Mouse (Mus musculus) cerebellum, adult 11-12 months (tissue): ENCODE measurements around the gene Lsm3.
A peak's percentile ranks its signal among the peaks of the same experiment; 100 is the strongest.

ENCODE experiments used
- DNase-seq: peaks from one replicate; pipeline ENCODE4 v3.0.0; 2022

Lsm3 gene

DNA sequence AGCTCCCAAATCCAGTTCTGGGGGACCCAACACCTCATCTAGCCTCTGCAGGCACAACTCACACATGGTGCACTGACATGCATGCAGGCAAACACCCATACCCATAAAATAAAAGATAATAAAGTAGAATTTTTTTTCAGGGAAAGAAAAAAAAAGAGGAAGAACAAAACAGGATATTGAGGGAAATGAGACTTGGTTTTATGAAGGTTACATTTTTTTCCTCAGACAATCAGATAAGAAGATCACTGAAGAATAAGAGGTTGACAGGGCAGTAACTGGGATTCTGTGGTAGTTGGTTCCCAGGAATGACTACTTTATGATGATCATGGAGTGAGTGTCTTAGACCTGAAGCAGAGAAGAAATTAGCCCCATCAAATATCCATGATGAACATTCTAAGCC lies 1.6 kb upstream of the Lsm3 start:
- no peak for DNase-seq

DNA sequence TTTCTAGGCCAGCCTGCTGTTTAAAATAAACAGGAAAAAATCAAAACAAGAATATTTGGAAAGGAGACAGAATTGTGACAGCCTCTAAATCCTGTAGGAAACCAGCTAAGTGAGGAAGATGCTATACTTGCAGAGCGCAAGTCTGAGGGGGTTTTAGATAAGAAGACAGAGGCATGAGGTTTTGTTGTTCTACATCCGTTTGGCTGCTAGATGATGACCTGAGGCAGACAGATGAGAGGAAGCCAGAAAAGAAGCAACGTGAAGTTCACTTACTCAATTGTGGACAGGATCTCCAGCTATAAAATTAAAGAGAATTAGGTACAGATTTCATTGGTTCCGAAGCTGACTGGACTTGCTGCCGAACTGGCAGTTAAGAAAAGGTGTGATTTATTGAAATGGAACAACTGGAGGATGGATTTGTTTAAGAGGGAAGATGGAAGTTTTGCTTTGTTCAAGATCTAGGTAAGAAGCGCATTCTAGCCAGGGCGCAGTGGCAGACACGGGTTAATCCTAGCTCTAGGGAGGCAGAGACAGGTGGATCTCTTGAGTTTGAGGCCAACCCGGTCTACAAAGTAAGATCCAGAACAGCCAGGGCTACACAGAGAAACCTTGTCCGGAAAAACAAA lies 878 bp upstream of the Lsm3 start:
- DNase-seq, result peak; percentile 12

- no peak for DNase-seq
Measured at GRCm38 (mm10) chr6:91518454-91519020, 2.8 kb downstream of the Lsm3 start.

GRCm38 (mm10) chr6:91522816-91523215 lies 7.1 kb downstream of the Lsm3 start:
- DNase-seq, result no peak

DNA sequence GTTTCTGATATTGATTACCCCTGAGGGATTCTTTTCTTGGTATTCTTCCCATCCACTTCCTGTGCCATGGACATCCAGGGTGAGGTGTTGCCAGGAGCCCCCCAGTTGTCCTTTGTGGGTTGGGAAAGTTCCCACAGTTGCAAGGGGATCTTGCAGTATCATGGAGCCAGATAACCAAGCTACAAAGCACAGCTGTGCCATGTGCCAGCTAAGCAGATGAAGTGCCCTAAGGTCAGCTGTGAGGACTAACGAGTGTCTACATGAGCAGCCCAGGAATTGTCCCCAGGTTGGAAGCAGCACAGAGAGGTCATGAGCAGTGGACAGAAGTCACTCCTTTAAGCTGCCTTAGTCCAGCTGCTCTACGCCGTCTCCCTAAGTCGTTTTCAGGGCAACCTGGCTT lies 9.8 kb downstream of the Lsm3 start:
- DNase-seq, result no peak

- no peak for DNase-seq
Measured at GRCm38 (mm10) chr6:91527227-91527860, 11.6 kb downstream of the Lsm3 start.

DNA sequence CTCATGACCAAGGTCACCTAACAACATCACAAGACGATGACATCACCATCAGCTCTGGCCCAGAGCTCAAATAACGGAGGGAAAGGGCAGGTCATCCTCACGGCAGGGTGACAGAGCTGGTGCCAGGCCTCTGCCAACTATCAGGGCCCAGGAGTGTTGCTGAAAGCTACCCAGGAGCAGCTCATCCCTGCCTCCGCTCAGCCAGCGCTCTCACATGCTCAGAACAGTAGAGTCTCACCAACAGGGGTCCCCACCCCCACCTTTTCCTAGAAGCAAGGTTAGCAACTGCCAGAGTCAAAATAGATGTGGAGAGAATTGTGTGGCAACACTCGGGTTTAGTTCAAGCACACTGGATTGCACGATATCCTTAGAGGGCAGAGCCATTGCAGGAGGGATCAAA lies 12.5 kb downstream of the Lsm3 start:
- no peak for DNase-seq

DNA sequence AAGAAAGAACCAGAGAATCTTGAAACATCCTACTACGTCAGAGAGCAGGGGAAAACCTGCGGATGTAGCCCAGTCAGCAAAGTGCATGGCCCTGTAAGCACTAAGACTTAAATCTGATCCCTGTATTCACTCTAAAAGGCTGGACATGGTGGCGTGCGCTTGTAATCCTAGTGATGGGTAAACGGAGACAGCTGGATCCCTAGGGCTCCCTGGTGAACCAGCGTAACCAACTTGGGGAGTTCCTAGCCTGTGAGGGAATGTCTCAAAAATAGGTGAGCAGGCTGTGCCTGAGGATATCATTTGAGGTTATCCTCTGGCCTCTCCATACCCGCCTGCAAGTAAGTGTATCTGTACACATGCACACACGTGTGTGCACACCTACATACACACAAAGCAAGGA lies 14.9 kb downstream of the Lsm3 start:
- no peak for DNase-seq

GRCm38 (mm10) chr6:91531276-91531675 lies 15.5 kb downstream of the Lsm3 start:
- no peak for DNase-seq

- DNase-seq, result no peak
Measured at GRCm38 (mm10) chr6:91532661-91533060, 16.9 kb downstream of the Lsm3 start.

DNA sequence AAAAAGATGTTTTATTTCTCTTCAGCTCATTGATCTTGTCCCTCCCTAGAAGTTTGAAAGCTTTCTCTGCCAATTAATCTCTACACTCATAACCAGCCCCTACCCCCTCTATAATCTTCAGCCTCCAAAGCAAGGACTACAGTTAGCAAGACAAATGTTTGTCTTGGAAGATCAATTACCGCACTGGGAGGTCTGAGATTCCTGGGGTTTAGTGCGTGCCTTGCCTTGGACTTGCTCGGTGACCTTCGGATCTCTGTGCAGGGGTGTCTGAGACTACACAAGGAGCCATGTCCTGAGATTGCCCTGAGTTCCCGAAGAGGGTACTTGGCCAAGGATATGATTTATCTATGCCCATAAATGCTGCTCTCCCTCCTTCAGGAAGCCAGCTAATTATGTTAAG lies 17.6 kb downstream of the Lsm3 start:
- no peak for DNase-seq

DNA sequence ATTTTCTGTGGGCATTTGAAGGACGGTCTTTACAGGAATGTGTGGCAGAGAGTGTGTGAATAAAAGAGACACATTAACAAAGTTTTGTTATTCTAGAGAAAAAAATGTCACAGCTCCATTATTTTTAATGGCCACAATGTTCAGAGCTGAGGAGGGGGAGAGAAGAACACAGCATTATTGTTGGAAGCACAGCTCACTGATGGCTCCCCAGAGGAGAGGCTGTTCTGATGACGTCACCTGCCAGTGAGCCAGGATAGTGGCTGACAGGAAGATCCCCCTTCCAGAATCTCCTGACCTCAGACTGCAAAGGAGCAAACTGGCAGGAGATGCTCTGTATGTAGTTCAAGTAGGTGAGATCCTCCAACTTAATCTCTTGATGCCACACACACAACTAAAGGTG lies 18.0 kb downstream of the Lsm3 start:
- DNase-seq, result no peak

GRCm38 (mm10) chr6:91534268-91534667 lies 18.5 kb downstream of the Lsm3 start:
- no peak for DNase-seq

- DNase-seq, result no peak
Measured at GRCm38 (mm10) chr6:91535231-91535630, 19.5 kb downstream of the Lsm3 start.

DNA sequence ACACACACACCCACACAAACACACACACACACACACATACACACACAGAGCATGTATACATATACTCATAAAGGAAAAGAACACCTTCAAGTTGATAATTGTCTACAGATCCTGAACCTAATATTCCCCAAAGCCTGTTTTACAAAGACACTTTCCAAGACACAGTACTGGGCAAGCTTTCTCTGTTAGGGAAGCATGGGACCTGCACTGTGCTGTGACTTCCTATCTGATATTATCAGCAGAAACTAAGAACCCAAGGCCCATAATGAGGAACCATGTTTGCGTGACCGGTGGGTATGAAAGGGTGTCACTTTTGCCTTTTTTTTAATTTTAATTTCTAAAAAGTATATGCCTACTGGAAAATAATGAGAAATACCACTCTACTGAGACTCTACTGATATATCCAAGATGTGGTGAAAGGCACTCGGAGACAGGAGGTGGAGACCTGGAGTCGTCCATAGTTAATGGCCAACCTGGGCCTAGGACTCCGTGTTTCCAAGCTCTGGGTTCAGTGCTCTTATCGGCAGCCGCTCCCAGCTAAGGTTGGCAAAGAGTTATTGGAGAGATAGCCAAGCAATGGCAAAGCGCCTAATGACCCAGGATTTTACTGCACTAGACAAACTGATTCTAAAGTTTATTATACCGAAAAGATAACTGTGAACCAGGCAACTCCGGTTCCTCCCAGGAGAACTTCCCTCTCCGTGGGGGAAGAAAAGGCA lies 20.5 kb downstream of the Lsm3 start:
- no peak for DNase-seq

DNA sequence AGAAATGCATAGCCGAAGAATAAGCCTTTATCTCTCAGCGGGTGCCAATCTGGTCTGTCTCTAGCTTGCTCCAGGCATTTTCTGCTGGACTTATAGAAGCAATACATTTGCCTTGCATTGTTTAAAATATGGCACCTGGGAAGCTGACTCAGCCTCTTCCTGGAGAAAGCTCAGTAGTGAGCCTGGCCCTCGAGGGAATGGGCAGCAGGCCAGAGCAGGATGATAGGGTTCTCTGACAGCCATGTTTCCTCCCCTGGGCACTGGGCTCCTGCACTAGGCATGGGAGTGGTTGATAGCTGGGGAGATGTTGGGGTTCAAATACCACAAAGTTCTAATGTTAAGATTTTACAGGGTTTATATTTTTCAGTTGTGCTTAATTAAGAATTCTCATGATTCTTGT lies 25.5 kb downstream of the Lsm3 start:
- no peak for DNase-seq

GRCm38 (mm10) chr6:91543056-91543455 lies 27.3 kb downstream of the Lsm3 start:
- no peak for DNase-seq

DNA sequence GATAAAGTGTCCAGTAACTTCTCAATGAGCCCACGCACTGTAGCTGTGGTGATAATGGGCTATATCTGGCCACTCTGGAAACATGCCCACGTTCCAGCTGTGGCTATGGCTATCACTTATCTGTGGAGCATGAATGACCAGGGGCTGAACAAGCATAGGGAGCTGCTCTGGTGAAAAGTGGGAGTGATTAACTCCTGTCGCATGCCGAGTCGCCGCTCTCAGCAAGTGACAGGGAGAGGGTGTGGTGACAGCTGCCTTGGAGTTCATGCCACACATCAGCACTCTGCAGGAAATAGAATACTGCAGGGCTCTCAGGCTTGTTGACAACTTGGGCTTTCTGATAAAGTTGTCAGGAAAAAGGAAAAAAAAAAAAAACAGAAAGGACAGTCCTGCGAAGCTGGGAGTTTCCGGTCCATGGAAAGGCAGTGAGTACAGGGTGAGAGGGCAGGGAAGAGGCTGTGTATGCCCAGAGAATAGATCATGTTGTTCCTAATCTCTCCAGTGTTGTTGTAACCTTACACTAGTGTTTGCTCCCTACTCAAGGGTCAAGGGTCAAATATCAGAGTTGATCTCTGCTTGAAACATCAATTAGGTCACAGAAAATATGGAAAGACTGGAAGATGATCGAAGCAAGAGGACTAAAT lies 30.6 kb downstream of the Lsm3 start:
- no peak for DNase-seq

DNA sequence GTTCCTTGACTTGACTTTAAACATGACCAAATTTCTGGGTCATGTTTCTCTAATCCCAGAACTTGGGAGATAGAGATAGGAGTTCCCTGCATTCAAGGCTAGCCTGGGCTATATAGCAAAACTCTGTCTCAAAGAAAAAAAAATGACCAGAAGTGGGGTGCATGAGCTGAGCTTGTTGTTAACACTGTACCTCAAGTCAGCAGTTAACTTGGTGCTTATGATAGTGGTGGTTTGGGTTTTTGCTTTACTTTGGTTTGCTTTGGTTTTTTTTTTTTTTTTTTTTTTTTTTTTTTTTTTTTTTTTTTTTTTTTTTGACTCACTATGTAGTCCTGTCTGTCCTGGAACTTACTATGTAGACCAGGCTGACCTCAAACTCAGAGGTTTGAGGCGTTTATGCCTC lies 31.6 kb downstream of the Lsm3 start:
- no peak for DNase-seq

DNA sequence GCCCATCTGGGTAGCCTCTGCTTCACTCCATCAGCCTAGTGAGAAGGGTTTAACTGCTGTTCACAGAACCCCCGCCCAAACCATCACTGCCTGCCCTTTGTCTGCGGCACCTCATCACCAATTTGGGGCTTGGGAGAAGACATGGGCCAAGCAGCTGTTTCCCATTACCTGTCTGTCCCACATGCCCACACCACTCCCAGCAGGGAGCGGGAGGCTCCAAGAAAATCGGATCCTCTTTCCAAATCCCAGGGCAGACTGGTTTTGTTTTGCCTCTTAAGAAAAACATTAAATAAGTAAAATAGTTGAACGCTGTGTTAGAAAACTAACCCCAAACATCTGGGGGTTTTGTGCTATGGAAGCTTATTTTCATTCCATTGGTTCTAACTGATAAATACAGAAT lies 33.9 kb downstream of the Lsm3 start:
- no peak for DNase-seq

DNA sequence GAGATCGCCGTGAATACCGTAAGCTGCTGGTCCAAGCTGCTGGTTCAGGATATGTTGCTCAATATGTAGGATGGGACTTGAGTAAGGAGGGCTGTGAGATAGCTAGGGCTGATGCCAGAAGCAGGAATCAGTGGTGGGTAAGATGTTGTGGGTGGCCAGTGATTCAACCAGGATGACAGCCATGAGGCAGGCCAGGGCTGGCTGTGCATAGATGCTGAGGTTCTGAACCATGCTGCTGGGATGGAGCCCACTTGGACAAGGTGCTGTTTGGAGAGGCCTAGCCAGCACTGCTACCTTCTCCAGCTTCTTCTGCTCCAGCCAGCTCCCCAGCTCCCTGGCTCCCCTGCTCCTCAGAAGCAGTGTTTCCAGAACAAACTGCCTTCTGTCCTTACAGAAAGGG lies 35.9 kb downstream of the Lsm3 start:
- no peak for DNase-seq

- DNase-seq, result no peak
Measured at GRCm38 (mm10) chr6:91552693-91553092, 37.0 kb downstream of the Lsm3 start.

DNA sequence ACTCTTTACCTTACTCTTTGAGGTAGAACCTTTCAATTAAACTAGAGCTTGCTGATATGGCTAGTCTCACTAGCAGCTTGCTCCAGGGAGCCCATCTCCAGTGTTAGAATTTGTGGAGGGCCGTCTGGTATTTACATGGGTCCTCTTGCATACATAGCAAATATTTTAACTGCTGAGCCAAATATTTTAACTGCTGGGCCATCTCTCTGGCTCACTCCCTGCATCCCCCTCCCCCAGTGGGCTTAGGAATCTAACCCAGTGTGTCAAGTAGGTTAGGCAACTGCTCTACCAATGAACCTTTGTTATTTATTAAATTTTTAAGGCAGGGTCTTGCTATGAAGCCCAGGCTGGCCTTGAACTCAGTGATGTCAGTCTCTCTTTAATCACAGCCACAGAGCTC lies 42.8 kb downstream of the Lsm3 start:
- DNase-seq, result no peak

DNA sequence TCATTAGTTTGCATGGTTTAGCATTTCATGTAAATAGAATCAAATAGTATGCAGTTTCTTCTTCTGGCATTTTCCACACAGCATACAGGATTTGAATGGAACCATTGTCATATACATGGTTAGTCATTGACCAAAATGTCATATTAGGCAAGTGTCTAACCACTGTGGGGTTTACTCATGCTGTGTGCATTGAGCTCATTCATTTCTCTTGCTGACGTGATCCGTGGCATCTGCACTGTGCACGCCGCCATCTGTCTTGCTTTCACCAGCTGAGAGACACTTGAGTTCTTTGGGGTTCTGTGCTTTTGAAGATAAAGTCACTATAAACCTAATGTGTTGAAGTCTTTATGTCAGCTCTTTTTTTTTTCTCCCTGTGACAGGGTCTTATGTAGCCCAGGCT lies 43.6 kb downstream of the Lsm3 start:
- DNase-seq, result no peak
